Comparison of ENCODE assay signal across 25 mouse cellular contexts in genomic region chrX:60644726-60645318, GRCm38 (mm10). TPM values are rescaled to one million over a fixed set of nuclear protein-coding genes. Genes with fewer than 3 reads are reported as not detected.
DNase-seq lines count a peak whose midpoint lies in the region; ATAC-seq lines count a peak whose summit lies in the region.
"Had no signal": no experiment of that assay in that cellular context is flagged by ENCODE, and none has a peak within 500 bp of the region (broad histone marks: within the 10 kb centered on the region; RNA-seq: fewer than 3 reads in every experiment).

No protein-coding gene starts in this region.

- 54% methylated on average over 10 of the region's 10 CpGs for WGBS in midbrain, embryonic 11.5 days
- WGBS in midbrain, embryonic 13.5 days = 39% methylated on average over 10 of the region's 10 CpGs
- 59% methylated on average over 10 of the region's 10 CpGs for WGBS in embryonic facial prominence, embryonic 11.5 days
- WGBS in forebrain, embryonic 15.5 days = 27% methylated on average over 10 of the region's 10 CpGs
- WGBS in heart, embryonic 11.5 days (ENCODE audit: insufficient replicate concordance) = 67% methylated on average over 10 of the region's 10 CpGs

- no peaks in the 10 kb centered on the region for H3K9me3 ChIP-seq in midbrain, embryonic 11.5 days (ENCODE audit: control insufficient read depth, low read length)
- H3K9me3 ChIP-seq in midbrain, embryonic 13.5 days = no peaks in the 10 kb centered on the region
- H3K9me3 ChIP-seq in embryonic facial prominence, embryonic 11.5 days (replicated peaks; ENCODE audit: control insufficient read depth, low read length) = no peaks in the 10 kb centered on the region
- H3K9me3 ChIP-seq in forebrain, embryonic 15.5 days = no peaks in the 10 kb centered on the region
- no peaks in the 10 kb centered on the region for H3K9me3 ChIP-seq in heart, embryonic 11.5 days (replicated peaks; ENCODE audit: control insufficient read depth, low read length)
- H3K9me3 ChIP-seq: embryonic facial prominence, embryonic 12.5 days; G1E; heart, embryonic 10.5 days; hindbrain, embryonic 10.5 days; kidney, embryonic 15.5 days; liver, embryonic 13.5 days; lung, embryonic 15.5 days had no signal

- no peak for ATAC-seq in midbrain, embryonic 11.5 days (ENCODE audit: low FRiP score)
- ATAC-seq in midbrain, embryonic 13.5 days = no peak; the same call in 1 of the 2 replicates
- ATAC-seq in embryonic facial prominence, embryonic 11.5 days (replicated peaks; ENCODE audit: insufficient number of reproducible peaks, low FRiP score, low TSS enrichment, low read depth) = 0 out of 2 replicates have a peak, but pooled peaks have one; percentile 44
- no peak for ATAC-seq in forebrain, embryonic 15.5 days (replicated peaks)
- ATAC-seq in heart, embryonic 11.5 days (replicated peaks; ENCODE audit: insufficient number of reproducible peaks, low FRiP score, low TSS enrichment) = no peak
- ATAC-seq: intestine, postnatal 0 days had no signal

- no peaks in the 10 kb centered on the region for H3K4me1 ChIP-seq in midbrain, embryonic 11.5 days (ENCODE audit: control insufficient read depth, insufficient read depth, low read length)
- H3K4me1 ChIP-seq in midbrain, embryonic 13.5 days (replicated peaks) = no peaks in the 10 kb centered on the region
- no peaks in the 10 kb centered on the region for H3K4me1 ChIP-seq in embryonic facial prominence, embryonic 11.5 days (ENCODE audit: control insufficient read depth, insufficient read depth, low read length)
- no peaks in the 10 kb centered on the region for H3K4me1 ChIP-seq in forebrain, embryonic 15.5 days
- no peaks in the 10 kb centered on the region for H3K4me1 ChIP-seq in heart, embryonic 11.5 days (ENCODE audit: control insufficient read depth, insufficient read depth, low read length)
- H3K4me1 ChIP-seq: embryonic facial prominence, embryonic 12.5 days; heart, embryonic 10.5 days; kidney, embryonic 15.5 days; liver, embryonic 13.5 days; lung, embryonic 15.5 days; megakaryocyte, embryonic 14.5 days had no signal

- no peak overlapping the region for H3K9ac ChIP-seq in midbrain, embryonic 11.5 days (ENCODE audit: low read length)
- H3K9ac ChIP-seq in midbrain, embryonic 13.5 days (replicated peaks) = no peak overlapping the region
- H3K9ac ChIP-seq in embryonic facial prominence, embryonic 11.5 days (replicated peaks; ENCODE audit: low read length) = no peak overlapping the region
- no peak overlapping the region for H3K9ac ChIP-seq in forebrain, embryonic 15.5 days (replicated peaks)
- H3K9ac ChIP-seq in heart, embryonic 11.5 days (ENCODE audit: low read depth, low read length) = no peak overlapping the region
- H3K9ac ChIP-seq: embryonic facial prominence, embryonic 12.5 days; kidney, embryonic 15.5 days; liver, embryonic 13.5 days; lung, embryonic 15.5 days had no signal

- H3K4me3 ChIP-seq in midbrain, embryonic 11.5 days (ENCODE audit: low read depth, low read length) = no peak overlapping the region
- H3K4me3 ChIP-seq in midbrain, embryonic 13.5 days (replicated peaks) = no peak overlapping the region
- H3K4me3 ChIP-seq in embryonic facial prominence, embryonic 11.5 days (ENCODE audit: low read depth, low read length) = no peak overlapping the region
- H3K4me3 ChIP-seq in forebrain, embryonic 15.5 days = no peak overlapping the region
- no peak overlapping the region for H3K4me3 ChIP-seq in heart, embryonic 11.5 days (ENCODE audit: low read depth, low read length)
- H3K4me3 ChIP-seq: embryonic facial prominence, embryonic 12.5 days; heart, embryonic 10.5 days; hindbrain, embryonic 10.5 days; kidney, embryonic 15.5 days; liver, embryonic 13.5 days; lung, embryonic 15.5 days; megakaryocyte, embryonic 14.5 days had no signal

- DNase-seq in midbrain, embryonic 11.5 days (ENCODE audit: low spot score, missing footprints) = peak; percentile 73
- DNase-seq in embryonic facial prominence, embryonic 11.5 days (ENCODE audit: low spot score) = no peak
- no peak for DNase-seq in spleen, postnatal 14 days (ENCODE audit: low spot score in 2 of 2)
- DNase-seq in adrenal gland, adult 8-10 months = no peak
- DNase-seq: adrenal gland, postnatal 10 days; B cell, adult 2 months; cerebellum, adult 9-10 months; kidney, postnatal 36 days; liver, embryonic 13.5 days; lung, postnatal 36 days; thymus, adult 2 months; thymus, postnatal 4 days had no signal

- H3K27ac ChIP-seq in midbrain, embryonic 11.5 days (ENCODE audit: low read depth, low read length) = no peak overlapping the region
- H3K27ac ChIP-seq in midbrain, embryonic 13.5 days = no peak overlapping the region
- no peak overlapping the region for H3K27ac ChIP-seq in embryonic facial prominence, embryonic 11.5 days (replicated peaks; ENCODE audit: low read depth, low read length)
- H3K27ac ChIP-seq in forebrain, embryonic 15.5 days (replicated peaks) = no peak overlapping the region
- no peak overlapping the region for H3K27ac ChIP-seq in heart, embryonic 11.5 days (ENCODE audit: low read depth, low read length)
- H3K27ac ChIP-seq: embryonic facial prominence, embryonic 12.5 days; heart, embryonic 10.5 days; hindbrain, embryonic 10.5 days; kidney, embryonic 15.5 days; liver, embryonic 13.5 days; lung, embryonic 15.5 days; stomach, postnatal 0 days had no signal

- no peak overlapping the region for H3K4me2 ChIP-seq in midbrain, embryonic 11.5 days
- no peak overlapping the region for H3K4me2 ChIP-seq in midbrain, embryonic 13.5 days (replicated peaks)
- no peak overlapping the region for H3K4me2 ChIP-seq in embryonic facial prominence, embryonic 11.5 days (ENCODE audit: low read depth, low read length)
- peak overlapping the region; percentile 14; the same call in 1 of the 2 replicates for H3K4me2 ChIP-seq in forebrain, embryonic 15.5 days (replicated peaks)
- H3K4me2 ChIP-seq in heart, embryonic 11.5 days = no peak overlapping the region
- H3K4me2 ChIP-seq: embryonic facial prominence, embryonic 12.5 days; kidney, embryonic 15.5 days; liver, embryonic 13.5 days; lung, embryonic 15.5 days had no signal

- no peaks in the 10 kb centered on the region for H3K36me3 ChIP-seq in midbrain, embryonic 11.5 days (ENCODE audit: control insufficient read depth, insufficient read depth, low read length)
- no peaks in the 10 kb centered on the region for H3K36me3 ChIP-seq in midbrain, embryonic 13.5 days
- no peaks in the 10 kb centered on the region for H3K36me3 ChIP-seq in embryonic facial prominence, embryonic 11.5 days (replicated peaks; ENCODE audit: control insufficient read depth, insufficient read depth, low read depth, low read length)
- no peaks in the 10 kb centered on the region for H3K36me3 ChIP-seq in forebrain, embryonic 15.5 days
- H3K36me3 ChIP-seq in heart, embryonic 11.5 days (ENCODE audit: control insufficient read depth, insufficient read depth, low read length) = no peaks in the 10 kb centered on the region
- H3K36me3 ChIP-seq: embryonic facial prominence, embryonic 12.5 days; G1E; heart, embryonic 10.5 days; hindbrain, embryonic 10.5 days; kidney, embryonic 15.5 days; liver, embryonic 13.5 days; lung, embryonic 15.5 days had no signal

- H3K27me3 ChIP-seq in midbrain, embryonic 11.5 days (ENCODE audit: control insufficient read depth, insufficient read depth, low read length) = no peaks in the 10 kb centered on the region
- H3K27me3 ChIP-seq in midbrain, embryonic 13.5 days = no peaks in the 10 kb centered on the region
- no peaks in the 10 kb centered on the region for H3K27me3 ChIP-seq in embryonic facial prominence, embryonic 11.5 days (ENCODE audit: control insufficient read depth, insufficient read depth, low read length)
- no peaks in the 10 kb centered on the region for H3K27me3 ChIP-seq in forebrain, embryonic 15.5 days
- H3K27me3 ChIP-seq in heart, embryonic 11.5 days (ENCODE audit: control insufficient read depth, insufficient read depth, low read length) = no peaks in the 10 kb centered on the region
- H3K27me3 ChIP-seq: CH12.LX; embryonic facial prominence, embryonic 12.5 days; kidney, embryonic 15.5 days; liver, embryonic 13.5 days; lung, embryonic 15.5 days; megakaryocyte, embryonic 14.5 days had no signal

RNA-seq across cellular contexts. Expression of gene Atp11c, which starts 52.3 kb away (rescaled TPM):
- 15.6 and 17.7 TPM in 2 replicates for polyA plus RNA-seq in midbrain, embryonic 11.5 days (2014; fragmentation: Nextera tagmentation; extraction: Ambion mirVana)
- 14.1 and 14.3 TPM in 2 replicates for polyA plus RNA-seq in midbrain, embryonic 13.5 days (2015; fragmentation: Nextera tagmentation; extraction: Ambion mirVana)
- polyA plus RNA-seq in embryonic facial prominence, embryonic 11.5 days (2014; fragmentation: Nextera tagmentation; extraction: Ambion mirVana) = 14.2 and 17.0 TPM in 2 replicates
- polyA plus RNA-seq in forebrain, embryonic 15.5 days (2015; fragmentation: Nextera tagmentation; extraction: Ambion mirVana) = 12.4 and 12.7 TPM in 2 replicates
- 10 to 100 TPM; 13.6 to 15.1 (median 14.5) TPM for total RNA-seq in adrenal gland, adult 8-10 months (2022)
- polyA plus RNA-seq in heart, embryonic 11.5 days (2014; fragmentation: Nextera tagmentation; extraction: Ambion mirVana) = 6.2 and 6.5 TPM in 2 replicates
